Mouse (Mus musculus): Measurements from ENCODE around the gene Fcer1g.
A peak's percentile ranks its signal among the peaks of the same experiment; 100 is the strongest.

Fcer1g gene

DNA sequence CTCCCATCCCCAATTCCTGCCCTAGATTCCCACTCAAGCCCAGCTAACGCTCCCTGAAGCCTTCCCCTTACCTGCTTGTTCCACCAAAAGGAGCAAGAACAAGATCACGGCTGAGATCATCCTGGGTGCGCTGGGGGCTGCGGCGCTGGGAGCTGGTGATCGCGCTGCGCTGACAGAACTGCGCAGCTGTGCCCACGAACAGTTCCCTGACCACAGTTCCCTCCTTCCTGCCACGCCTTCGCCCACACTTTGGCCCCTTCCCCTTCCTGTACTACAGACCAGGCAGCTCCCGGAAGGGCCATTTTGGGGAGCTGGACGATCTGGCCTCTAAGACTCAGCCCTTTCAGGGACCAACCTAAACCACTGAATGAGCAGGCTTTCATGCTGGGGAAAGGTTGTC is at the start of gene Fcer1g:
TSS of gene Fcer1g (minus strand) at position 240 of the 400 bp plus-strand sequence.
- no peak for DNase-seq (ENCODE audit: low read depth, low spot score)

- DNase-seq (ENCODE audit: low read depth, low spot score), result no peak
Observed at GRCm38 (mm10) chr1:171283188-171284160, 49.3 kb upstream of the Fcer1g start.

GRCm38 (mm10) chr1:171282086-171282805 is 48.1 kb upstream of the Fcer1g start:
- DNase-seq (ENCODE audit: low read depth, low spot score), result no peak

DNA sequence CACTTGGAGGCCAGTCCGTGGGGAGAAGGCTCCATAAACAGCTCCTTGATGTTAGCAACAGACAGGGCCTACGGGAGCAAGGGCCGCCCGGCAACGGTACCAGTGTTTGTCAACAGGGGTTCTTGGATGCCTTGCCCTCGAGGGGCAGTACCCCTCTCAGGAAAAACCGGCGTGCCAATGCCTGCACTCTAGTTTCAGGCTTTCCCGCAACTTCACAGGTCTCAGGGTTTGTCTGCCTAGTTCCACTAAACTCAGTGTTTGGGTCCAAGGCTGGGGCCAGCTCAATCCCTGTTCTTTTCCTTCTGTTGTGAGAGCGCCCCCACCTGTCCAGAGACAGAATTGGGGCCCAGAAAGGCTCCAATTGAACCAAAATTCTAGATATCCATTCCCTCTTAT is 47.4 kb upstream of the Fcer1g start:
- peak; percentile 87 for DNase-seq (ENCODE audit: low read depth, low spot score)

DNA sequence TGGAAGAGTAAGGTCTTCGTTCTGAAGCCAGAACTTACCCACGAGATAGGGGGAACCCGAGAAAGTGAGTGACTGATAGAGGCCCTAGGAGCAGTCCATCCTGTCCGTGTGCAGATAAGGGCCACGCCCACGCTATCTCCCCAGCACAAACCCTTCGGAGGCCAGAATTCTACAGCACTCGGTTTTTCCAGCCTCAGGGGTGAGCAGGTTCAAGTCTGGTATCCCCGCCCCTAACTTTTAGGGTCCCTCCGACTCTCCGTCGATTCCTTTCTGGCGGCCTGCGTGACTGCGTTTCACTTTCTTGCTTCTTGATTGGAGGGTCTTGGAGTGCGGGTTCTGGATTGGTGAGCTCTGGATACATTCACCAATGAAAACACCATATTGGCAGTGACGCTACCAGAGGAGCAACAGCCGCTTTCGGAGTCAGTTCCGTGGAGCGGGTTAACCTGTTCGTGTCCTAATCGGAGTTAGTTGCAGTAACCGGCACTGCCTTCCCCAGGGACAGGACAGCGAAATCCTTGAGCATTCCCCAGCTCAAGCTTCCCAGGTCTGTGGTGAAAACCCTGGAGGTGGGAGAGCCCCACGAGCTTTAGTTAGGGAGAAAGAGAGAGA is 46.9 kb upstream of the Fcer1g start, which contains the start of gene Ppox:
TSS of gene Ppox (minus strand) at position 271 of the 612 bp plus-strand sequence.
- peak; percentile 98 for DNase-seq (ENCODE audit: low read depth, low spot score)

DNA sequence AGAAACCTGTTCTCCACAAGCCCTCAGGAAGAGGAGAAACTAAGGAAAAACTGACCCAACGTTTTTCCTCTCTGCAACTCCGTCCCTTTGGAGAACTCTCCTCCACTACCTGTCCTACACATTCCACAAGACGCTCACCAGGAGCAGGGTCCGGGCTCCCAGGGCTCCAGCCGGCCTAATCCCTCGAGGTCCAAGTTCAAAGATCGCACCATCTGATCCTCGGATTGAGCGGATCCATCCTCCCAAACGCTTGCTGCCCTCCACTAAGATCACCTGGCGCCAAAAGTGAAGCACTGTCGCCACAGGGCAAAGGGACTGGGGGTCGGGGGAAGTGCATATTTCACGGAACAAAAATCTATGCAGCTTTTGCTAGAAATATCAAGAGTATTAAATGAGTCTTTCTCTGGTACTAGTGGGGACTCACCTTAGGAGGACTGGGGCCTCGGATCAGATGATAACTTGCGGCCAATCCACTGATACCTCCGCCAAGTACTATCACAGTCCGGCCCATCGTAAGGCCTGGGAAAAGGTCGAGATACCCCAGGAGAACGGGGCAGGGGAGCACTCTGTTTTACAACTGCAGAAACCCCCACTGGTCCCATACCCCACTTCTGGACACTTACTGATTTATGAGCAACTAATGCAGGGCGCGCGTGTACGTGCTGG is 46.2 kb upstream of the Fcer1g start:
- no peak for DNase-seq (ENCODE audit: low read depth, low spot score)

GRCm38 (mm10) chr1:171279721-171280120 is 45.6 kb upstream of the Fcer1g start:
- DNase-seq (ENCODE audit: low read depth, low spot score), result no peak

GRCm38 (mm10) chr1:171279012-171279705 is 45.0 kb upstream of the Fcer1g start:
- DNase-seq (ENCODE audit: low read depth, low spot score), result no peak

DNA sequence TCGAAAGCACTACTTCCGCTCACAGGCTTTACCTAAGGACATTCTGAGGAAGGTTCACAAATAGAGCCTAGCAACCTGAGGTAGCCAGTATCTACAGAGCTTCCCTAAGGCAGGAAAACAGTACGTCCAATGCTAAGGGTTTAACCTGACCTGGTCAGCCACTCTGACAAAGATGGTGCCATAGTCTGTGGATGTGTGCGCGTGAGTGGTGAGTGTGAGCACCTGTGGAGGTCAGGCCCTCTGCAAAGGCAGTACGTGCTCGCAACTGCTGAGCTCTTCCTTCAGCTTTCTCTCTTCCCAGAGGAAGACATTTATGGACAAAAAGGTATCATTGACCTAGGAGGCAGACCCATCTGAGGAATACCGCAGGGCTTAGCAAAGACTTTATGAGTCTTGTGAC is 44.3 kb upstream of the Fcer1g start:
- no peak for DNase-seq (ENCODE audit: low read depth, low spot score)

DNA sequence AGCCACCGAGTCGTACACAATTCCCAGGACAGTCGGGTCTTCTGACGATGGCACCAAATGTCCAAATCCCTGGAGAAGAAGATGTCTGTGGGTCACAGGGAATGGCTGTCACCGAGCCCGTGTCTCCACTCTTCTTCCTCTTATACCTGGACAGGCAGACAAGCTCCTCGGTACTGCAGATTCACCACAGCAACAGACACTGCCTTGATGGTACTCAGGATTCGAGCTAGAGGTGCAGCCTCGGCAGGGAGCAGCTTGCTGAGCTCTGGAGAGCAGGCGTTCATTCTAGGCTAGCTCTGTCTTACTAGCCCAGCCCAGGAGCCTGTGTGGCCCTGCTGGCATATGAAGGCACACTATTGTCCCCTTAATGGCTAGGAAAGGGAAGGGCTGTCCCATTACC is 43.6 kb upstream of the Fcer1g start:
- DNase-seq (ENCODE audit: low read depth, low spot score), result no peak

- no peak for DNase-seq (ENCODE audit: low read depth, low spot score)
Observed at GRCm38 (mm10) chr1:171276110-171276748, 42.1 kb upstream of the Fcer1g start.

DNA sequence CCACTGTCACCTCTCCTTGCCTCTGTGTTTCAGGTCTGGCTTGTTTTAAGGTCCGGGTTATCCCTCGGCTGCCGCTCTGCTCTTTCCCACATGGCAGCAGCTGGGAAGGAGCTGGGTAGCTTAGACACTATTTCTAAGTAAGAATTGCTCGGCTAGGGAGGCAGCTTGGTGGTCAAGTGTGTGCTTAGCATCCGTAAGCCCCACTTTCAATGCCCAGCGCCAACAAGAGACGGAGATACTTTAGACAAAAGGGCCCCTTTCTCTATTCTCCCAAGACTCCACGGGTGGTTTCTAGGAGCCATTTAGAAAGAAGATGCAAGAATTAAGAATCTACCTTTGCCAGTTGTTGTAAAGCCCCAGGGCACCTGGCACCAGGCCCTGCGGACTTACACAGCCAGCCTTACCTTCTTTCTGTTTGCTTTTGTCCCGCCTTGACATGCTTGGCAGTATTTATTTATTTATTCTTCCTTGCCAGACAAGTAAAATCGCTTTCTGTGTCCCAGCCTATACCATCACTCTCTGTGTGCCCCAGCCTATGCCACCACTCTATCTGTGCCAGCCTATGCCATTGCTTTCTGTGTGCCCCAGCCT is 41.1 kb upstream of the Fcer1g start:
- no peak for DNase-seq (ENCODE audit: low read depth, low spot score)

DNA sequence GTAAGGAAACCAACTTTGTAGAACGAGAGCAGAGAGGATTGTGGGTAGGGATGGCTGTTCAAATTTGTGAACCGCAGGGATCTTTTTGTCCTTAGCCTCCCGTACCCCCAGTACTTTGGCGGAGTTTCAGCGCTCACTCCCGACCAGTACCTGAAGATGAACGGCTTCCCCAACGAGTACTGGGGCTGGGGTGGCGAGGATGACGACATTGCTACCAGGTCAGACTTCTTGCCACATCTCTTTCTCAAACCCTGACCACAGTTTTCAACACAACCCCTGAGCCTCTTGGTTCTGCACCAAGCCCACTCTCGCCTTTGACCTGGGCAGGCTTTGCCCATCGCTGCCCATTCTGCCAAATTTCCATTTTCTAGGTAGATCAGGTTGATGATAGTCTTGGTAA is 40.0 kb upstream of the Fcer1g start:
- DNase-seq (ENCODE audit: low read depth, low spot score), result no peak

GRCm38 (mm10) chr1:171272086-171272485 is 37.9 kb upstream of the Fcer1g start:
- DNase-seq (ENCODE audit: low read depth, low spot score), result no peak

GRCm38 (mm10) chr1:171271622-171272021 is 37.5 kb upstream of the Fcer1g start:
- no peak for DNase-seq (ENCODE audit: low read depth, low spot score)

- DNase-seq (ENCODE audit: low read depth, low spot score), result no peak
Observed at GRCm38 (mm10) chr1:171271196-171271595, 37.0 kb upstream of the Fcer1g start.

- DNase-seq (ENCODE audit: low read depth, low spot score), result peak; percentile 51
Observed at GRCm38 (mm10) chr1:171270573-171270900, 36.4 kb upstream of the Fcer1g start.

- DNase-seq (ENCODE audit: low read depth, low spot score), result peak; percentile 94
Observed at GRCm38 (mm10) chr1:171269848-171270572, 35.8 kb upstream of the Fcer1g start, which contains the start of gene B4galt3. TSS of gene B4galt3 (plus strand) at chr1:171270328.

DNA sequence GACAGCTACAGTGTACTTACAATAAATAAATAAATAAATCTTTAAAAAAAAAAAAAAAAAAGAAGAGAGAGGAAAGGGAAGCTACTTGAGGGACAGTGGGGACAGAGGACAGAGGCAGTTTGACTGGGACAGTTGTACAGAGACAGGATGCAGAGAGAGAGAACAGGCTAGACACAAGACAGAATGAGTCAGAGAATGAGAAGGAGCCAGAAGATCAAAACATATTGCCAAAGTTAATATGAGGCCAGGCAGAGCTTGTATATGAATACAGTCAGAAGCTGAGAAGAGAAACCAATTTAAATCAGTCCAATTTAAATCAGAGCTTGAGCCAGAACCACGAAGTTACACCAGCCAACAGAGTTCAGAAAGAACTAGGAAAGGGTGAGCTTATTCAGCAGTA is 34.2 kb upstream of the Fcer1g start:
- no peak for DNase-seq (ENCODE audit: low read depth, low spot score)

Data from ZHBTc4 (cell line).